Mouse (Mus musculus): ENCODE results near the gene Cd180.

The Cd180 gene

GRCm38 (mm10) chr13:102762203-102762602 lies 68.8 kb downstream of the Cd180 start:
- in situ Hi-C loops (cut with MboI; ENCODE audit: unreplicated experiment in 2 of 2), result loop anchor here (25.0 kb wide), 2 partner anchors 1250 to 1875 kb away; no protein-coding TSS in a partner anchor

- in situ Hi-C loops (cut with MboI; ENCODE audit: unreplicated experiment in 2 of 2), result loop anchor here (25.0 kb wide), 2 partner anchors 1252 to 1877 kb away; no protein-coding TSS in a partner anchor
Measured at GRCm38 (mm10) chr13:102764218-102764617, 70.9 kb downstream of the Cd180 start.

- in situ Hi-C loops (cut with MboI; ENCODE audit: unreplicated experiment in 2 of 2), result loop anchor here (25.0 kb wide), 2 partner anchors 1253 to 1878 kb away; no protein-coding TSS in a partner anchor
Measured at GRCm38 (mm10) chr13:102765216-102765615, 71.9 kb downstream of the Cd180 start.

- in situ Hi-C loops (cut with MboI; ENCODE audit: unreplicated experiment in 2 of 2), result loop anchor here (25.0 kb wide), 2 partner anchors 1255 to 1880 kb away; no protein-coding TSS in a partner anchor
Measured at GRCm38 (mm10) chr13:102767110-102767509, 73.8 kb downstream of the Cd180 start.

- in situ Hi-C loops (cut with MboI; ENCODE audit: unreplicated experiment in 2 of 2), result loop anchor here (25.0 kb wide), 2 partner anchors 1256 to 1881 kb away; no protein-coding TSS in a partner anchor
Measured at GRCm38 (mm10) chr13:102768512-102768911, 75.2 kb downstream of the Cd180 start.

- in situ Hi-C loops (cut with MboI; ENCODE audit: unreplicated experiment in 2 of 2), result loop anchor here (25.0 kb wide), 2 partner anchors 1258 to 1883 kb away; no protein-coding TSS in a partner anchor
Measured at GRCm38 (mm10) chr13:102770194-102770593, 76.8 kb downstream of the Cd180 start.

- in situ Hi-C loops (cut with MboI; ENCODE audit: unreplicated experiment in 2 of 2), result loop anchor here (25.0 kb wide), 2 partner anchors 1261 to 1886 kb away; no protein-coding TSS in a partner anchor
Measured at GRCm38 (mm10) chr13:102773169-102773568, 79.8 kb downstream of the Cd180 start.

GRCm38 (mm10) chr13:102774786-102775201 lies 81.4 kb downstream of the Cd180 start:
- in situ Hi-C loops (cut with MboI; ENCODE audit: unreplicated experiment in 2 of 2), result loop anchor here (25.0 kb wide), 2 partner anchors 1262 to 1887 kb away; no protein-coding TSS in a partner anchor

- in situ Hi-C loops (cut with MboI; ENCODE audit: unreplicated experiment in 2 of 2), result no loop called here
Measured at GRCm38 (mm10) chr13:102775506-102775905, 82.1 kb downstream of the Cd180 start.

- in situ Hi-C loops (cut with MboI; ENCODE audit: unreplicated experiment in 2 of 2), result no loop called here
Measured at GRCm38 (mm10) chr13:102778859-102779258, 85.5 kb downstream of the Cd180 start.

- in situ Hi-C loops (cut with MboI; ENCODE audit: unreplicated experiment in 2 of 2), result no loop called here
Measured at GRCm38 (mm10) chr13:102779275-102779674, 85.9 kb downstream of the Cd180 start.

GRCm38 (mm10) chr13:102783531-102784310 lies 90.4 kb downstream of the Cd180 start:
- in situ Hi-C loops (cut with MboI; ENCODE audit: unreplicated experiment in 2 of 2), result no loop called here

- in situ Hi-C loops (cut with MboI; ENCODE audit: unreplicated experiment in 2 of 2), result no loop called here
Measured at GRCm38 (mm10) chr13:102786666-102787230, 93.4 kb downstream of the Cd180 start.

All from v-Abl transformed pro-B cells (cell line).